Mouse (Mus musculus) C2C12 (cell line): ENCODE results near the gene Ntrk1. TPM values are rescaled to one million over a fixed set of nuclear protein-coding genes. Genes with fewer than 3 reads are reported as not detected.

Experiments
- H3K27me3 ChIP-seq: one replicate; pipeline ENCODE4 v1.6.1; 2011; ENCODE audit not compliant: control insufficient read depth, insufficient read depth, insufficient read length
- H3K36me3 ChIP-seq: one replicate; pipeline ENCODE4 v1.6.1; 2011; ENCODE audit not compliant: control insufficient read depth, insufficient read depth
- H3K4me3 ChIP-seq: one replicate; pipeline ENCODE4 v1.5.1; 2011; ENCODE audit warnings: mild to moderate bottlenecking, control low read depth; ENCODE audit not compliant: poor library complexity, insufficient read depth, severe bottlenecking
- H3K79me2 ChIP-seq: one replicate; pipeline ENCODE4 v1.6.1; 2011; ENCODE audit not compliant: control insufficient read depth, insufficient read depth
- H3K79me3 ChIP-seq: one replicate; pipeline ENCODE4 v1.6.1; 2011; ENCODE audit warnings: low read depth, control low read depth
- H3ac ChIP-seq: one replicate; pipeline ENCODE3; 2011; ENCODE audit warnings: low read depth; ENCODE audit not compliant: control insufficient read depth, insufficient read length
- CEBPB ChIP-seq: IDR thresholded peaks from one replicate; pipeline ENCODE4 v1.6.1; 2011; ENCODE audit warnings: low read depth, mild to moderate bottlenecking, control low read depth, moderate library complexity
- CTCF ChIP-seq: IDR thresholded peaks from one replicate; pipeline ENCODE4 v1.5.1; 2011; ENCODE audit not compliant: control insufficient read depth, insufficient read depth, insufficient read length
- FOSL1 ChIP-seq: IDR thresholded peaks from one replicate; pipeline ENCODE4 v1.8.0; 2011; ENCODE audit warnings: mild to moderate bottlenecking, low read length; ENCODE audit not compliant: poor library complexity, insufficient read depth, severe bottlenecking
- MAX ChIP-seq: IDR thresholded peaks from one replicate; pipeline ENCODE4 v1.6.1; 2011; ENCODE audit warnings: mild to moderate bottlenecking, control low read depth
- MYOD1 ChIP-seq: IDR thresholded peaks from one replicate; pipeline ENCODE4 v1.6.1; 2011; ENCODE audit warnings: low read depth; ENCODE audit not compliant: control insufficient read depth, insufficient read length
- MYOG ChIP-seq: IDR thresholded peaks from one replicate; pipeline ENCODE4 v1.6.1; 2011; ENCODE audit not compliant: control insufficient read depth, insufficient read length; ENCODE audit errors: extremely low read depth
- USF1 ChIP-seq: IDR thresholded peaks from one replicate; pipeline ENCODE4 v1.6.1; 2011; ENCODE audit warnings: low read depth, mild to moderate bottlenecking, control low read depth, moderate library complexity
- polyA plus RNA-seq: library from polyadenylated mRNA; unstranded; fragments of >200 nt; fragmentation: generic; extraction: Trizol; gene quantifications from one replicate; pipeline ENCODE4 v1.2.1, GENCODE M21; 2012; ENCODE audit warnings: missing spikeins

Ntrk1 gene
- polyA plus RNA-seq, 1 experiment: not detected

GRCm38 (mm10) chr3:87785156-87785555 lies 9.8 kb downstream of the Ntrk1 start:
- no peaks in the 10 kb centered on the region for H3K36me3 ChIP-seq
- H3K4me3 ChIP-seq: no peak overlapping the region
- TF ChIP-seq MYOG: no peak
- no peak for TF ChIP-seq CEBPB
- TF ChIP-seq CTCF: no peak
- TF ChIP-seq MYOD1: no peak
- TF ChIP-seq FOSL1: no peak
- TF ChIP-seq USF1: no peak
- no peak for TF ChIP-seq MAX
- no peaks in the 10 kb centered on the region for H3K79me2 ChIP-seq
- H3K79me3 ChIP-seq: no peaks in the 10 kb centered on the region
- no peak overlapping the region for H3ac ChIP-seq
- H3K27me3 ChIP-seq: peaks cover 78% of the 10 kb centered on the region

- no peak for TF ChIP-seq USF1
- TF ChIP-seq MYOD1: no peak
- no peak for TF ChIP-seq MYOG
- no peak for TF ChIP-seq CEBPB
- TF ChIP-seq FOSL1: no peak
- peaks cover 80% of the 10 kb centered on the region for H3K27me3 ChIP-seq
- H3K79me3 ChIP-seq: no peaks in the 10 kb centered on the region
- H3K79me2 ChIP-seq: no peaks in the 10 kb centered on the region
- H3ac ChIP-seq: no peak overlapping the region
- no peak overlapping the region for H3K4me3 ChIP-seq
- no peaks in the 10 kb centered on the region for H3K36me3 ChIP-seq
Observed at GRCm38 (mm10) chr3:87783282-87784023, 11.5 kb downstream of the Ntrk1 start.

DNA sequence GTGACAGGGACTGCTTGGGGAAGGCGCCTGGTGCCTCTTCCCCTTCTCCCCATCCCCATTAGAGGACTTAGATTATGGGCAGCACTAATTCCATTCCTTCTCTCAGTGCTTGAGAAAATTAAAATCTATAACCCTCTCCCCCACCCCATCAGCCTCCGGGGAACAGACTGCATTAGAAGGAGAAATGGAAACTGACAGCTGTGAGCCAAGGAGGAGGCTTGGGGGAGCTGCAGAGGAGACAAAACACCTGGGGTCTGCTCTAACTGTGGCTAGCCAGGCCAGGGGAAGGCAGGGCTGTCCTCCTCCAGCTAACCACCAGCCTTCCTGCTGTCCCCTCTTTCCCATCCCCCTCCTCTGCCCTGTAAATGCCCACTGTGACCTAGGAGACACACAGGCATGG lies 15.9 kb downstream of the Ntrk1 start:
- Histone ChIP-seq H3K79me2 (no peaks in the 10 kb centered on the region), H3ac (no peak overlapping the region), H3K27me3 (peaks cover 97% of the 10 kb centered on the region), H3K36me3 (no peaks in the 10 kb centered on the region), H3K79me3 (no peaks in the 10 kb centered on the region), H3K4me3 (no peak overlapping the region)
- TF ChIP-seq MYOD1 (no peak), USF1 (no peak), FOSL1 (no peak), CEBPB (no peak)

GRCm38 (mm10) chr3:87778283-87778682 lies 16.7 kb downstream of the Ntrk1 start:
- Histone ChIP-seq H3K79me3 (no peaks in the 10 kb centered on the region), H3K36me3 (no peaks in the 10 kb centered on the region), H3K4me3 (no peak overlapping the region), H3K79me2 (no peaks in the 10 kb centered on the region), H3K27me3 (peaks cover 97% of the 10 kb centered on the region), H3ac (no peak overlapping the region)
- no peak for TF ChIP-seq CEBPB
- no peak for TF ChIP-seq MYOG
- no peak for TF ChIP-seq USF1
- TF ChIP-seq MAX: no peak
- no peak for TF ChIP-seq MYOD1
- no peak for TF ChIP-seq CTCF
- TF ChIP-seq FOSL1: no peak

DNA sequence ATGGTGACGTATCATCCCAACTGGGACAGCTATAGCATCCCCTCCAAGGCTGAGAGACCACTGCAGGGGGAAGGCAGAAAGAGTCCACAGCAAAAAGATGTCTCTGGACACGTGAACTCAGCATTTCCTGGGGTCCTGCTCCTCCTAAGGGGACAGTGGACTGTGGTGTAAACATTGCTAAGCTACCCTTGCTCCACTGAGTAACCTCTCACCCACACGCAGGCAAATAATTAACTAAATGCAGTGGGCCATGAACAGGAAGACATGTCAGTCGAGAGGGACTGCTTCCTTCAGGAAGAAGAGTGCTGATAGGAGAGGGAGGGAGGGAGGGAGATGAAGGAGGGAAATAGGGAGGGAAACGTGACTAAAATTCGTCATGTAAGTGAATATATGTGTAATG lies 23.9 kb downstream of the Ntrk1 start:
- TF ChIP-seq USF1 (no peak), FOSL1 (no peak), MAX (no peak), CEBPB (no peak), MYOD1 (no peak), MYOG (no peak), CTCF (no peak)
- Histone ChIP-seq H3ac (no peak overlapping the region), H3K79me3 (no peaks in the 10 kb centered on the region), H3K4me3 (no peak overlapping the region), H3K27me3 (peaks cover 45% of the 10 kb centered on the region), H3K79me2 (no peaks in the 10 kb centered on the region), H3K36me3 (no peaks in the 10 kb centered on the region)

DNA sequence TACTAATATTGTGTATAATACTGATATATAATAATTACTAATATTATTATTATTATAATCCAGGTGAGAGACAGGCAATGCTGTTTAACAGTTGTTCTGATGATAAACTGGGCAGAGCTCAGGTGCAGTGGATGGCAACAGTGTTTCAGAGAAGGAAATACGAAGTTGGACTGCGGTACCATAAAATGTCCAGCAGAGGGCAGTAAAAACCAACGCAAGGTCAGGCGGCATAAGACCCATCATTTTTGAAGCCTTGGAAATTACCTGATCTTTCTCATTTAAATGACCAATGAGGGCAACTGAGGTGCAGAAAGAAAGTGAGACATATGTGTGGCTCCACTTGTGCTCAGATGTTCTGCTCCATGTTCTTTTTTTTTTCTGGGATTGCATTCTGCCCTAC lies 24.7 kb downstream of the Ntrk1 start:
- Histone ChIP-seq H3K36me3 (no peaks in the 10 kb centered on the region), H3K79me2 (no peaks in the 10 kb centered on the region), H3ac (no peak overlapping the region), H3K27me3 (peaks cover 37% of the 10 kb centered on the region), H3K79me3 (no peaks in the 10 kb centered on the region), H3K4me3 (no peak overlapping the region)
- no peak for TF ChIP-seq MAX
- peak; percentile 39 for TF ChIP-seq CTCF
